Mouse (Mus musculus) spleen, postnatal 36 days (tissue): ENCODE data around the gene Dis3l.
A peak's percentile ranks its signal among the peaks of the same experiment; 100 is the strongest.

Source experiments
- DNase-seq, 2 experiments: peaks; one replicate each; pipeline ENCODE4 v3.0.0; 2022; ENCODE audit warnings: low spot score in 2 of 2, mixed read lengths in 1 of 2

Gene Dis3l

GRCm38 (mm10) chr9:64341254-64341566, at the start of gene Dis3l:
TSS of gene Dis3l (minus strand) at chr9:64341288.
- no peak for DNase-seq

DNA sequence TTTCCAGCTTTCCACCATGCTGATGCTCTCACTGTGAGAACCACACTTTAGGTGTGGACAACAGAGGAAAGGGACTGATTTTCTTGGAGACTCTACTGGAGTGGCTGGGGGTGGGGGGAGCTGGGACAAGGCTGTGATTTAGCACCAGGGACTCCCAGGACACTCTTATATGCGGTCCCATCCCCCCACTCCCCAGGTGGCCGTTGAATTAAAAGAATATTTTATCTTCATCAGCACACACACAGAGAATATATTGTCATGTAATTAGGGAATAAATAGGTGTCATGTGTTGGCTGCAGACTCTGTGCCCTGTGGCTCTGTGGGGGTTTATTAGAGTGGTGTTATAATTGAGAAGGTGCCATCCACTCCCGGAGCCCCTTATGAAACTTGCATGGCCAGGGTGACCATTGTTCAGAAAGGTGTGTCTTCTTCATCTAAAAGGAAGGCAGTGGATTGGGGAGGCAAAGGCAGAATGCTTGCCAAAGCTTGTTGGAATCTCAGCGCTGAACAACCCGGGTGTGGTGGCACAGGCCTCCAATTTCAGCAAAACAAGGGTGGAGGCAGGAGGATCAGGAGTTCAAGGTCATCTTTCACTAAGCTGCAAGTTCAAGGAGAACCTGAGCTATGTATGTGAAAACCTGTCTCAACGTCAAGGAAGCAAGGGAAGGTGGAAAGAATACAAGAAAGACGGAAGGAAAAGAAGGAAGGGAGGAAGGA, 48.6 kb upstream of the Dis3l start:
- no peak for DNase-seq

DNA sequence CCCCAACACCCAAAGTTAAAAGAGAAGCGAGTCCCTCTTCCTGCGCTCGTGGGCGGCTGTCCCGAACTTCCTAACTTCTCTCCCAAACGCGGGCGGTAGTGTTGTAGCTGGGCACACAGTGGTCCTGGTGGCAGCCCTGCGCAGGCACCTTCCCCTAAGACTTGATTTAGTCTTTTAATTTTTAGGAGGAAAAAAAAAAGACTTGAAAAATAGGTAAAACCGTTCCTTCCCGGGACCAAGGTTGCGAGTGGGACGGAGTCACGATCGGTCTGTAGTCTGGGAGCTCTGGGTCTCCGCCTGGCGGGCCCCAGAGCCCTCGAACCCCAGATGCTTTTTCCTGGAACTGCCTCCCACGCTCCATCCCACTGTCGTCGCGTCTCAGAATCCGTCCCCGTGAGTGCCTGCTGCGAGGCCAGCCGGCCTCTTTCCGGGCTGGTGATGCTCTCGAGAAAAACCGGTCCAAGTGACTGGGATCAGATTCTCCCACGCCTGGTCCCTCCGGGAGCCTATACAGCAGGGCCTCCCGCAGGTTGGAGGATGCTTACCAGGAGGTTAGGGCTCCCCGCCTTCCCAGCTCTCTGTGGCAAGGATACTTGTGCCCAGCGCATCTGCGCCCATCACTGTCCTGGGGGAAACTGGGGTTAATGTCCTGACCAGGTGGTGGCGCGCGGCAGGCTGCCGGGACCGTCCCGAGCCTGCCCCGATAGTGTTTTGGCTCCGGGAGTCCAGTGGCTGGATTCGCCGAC, 45.6 kb upstream of the Dis3l start:
- no peak for DNase-seq

DNA sequence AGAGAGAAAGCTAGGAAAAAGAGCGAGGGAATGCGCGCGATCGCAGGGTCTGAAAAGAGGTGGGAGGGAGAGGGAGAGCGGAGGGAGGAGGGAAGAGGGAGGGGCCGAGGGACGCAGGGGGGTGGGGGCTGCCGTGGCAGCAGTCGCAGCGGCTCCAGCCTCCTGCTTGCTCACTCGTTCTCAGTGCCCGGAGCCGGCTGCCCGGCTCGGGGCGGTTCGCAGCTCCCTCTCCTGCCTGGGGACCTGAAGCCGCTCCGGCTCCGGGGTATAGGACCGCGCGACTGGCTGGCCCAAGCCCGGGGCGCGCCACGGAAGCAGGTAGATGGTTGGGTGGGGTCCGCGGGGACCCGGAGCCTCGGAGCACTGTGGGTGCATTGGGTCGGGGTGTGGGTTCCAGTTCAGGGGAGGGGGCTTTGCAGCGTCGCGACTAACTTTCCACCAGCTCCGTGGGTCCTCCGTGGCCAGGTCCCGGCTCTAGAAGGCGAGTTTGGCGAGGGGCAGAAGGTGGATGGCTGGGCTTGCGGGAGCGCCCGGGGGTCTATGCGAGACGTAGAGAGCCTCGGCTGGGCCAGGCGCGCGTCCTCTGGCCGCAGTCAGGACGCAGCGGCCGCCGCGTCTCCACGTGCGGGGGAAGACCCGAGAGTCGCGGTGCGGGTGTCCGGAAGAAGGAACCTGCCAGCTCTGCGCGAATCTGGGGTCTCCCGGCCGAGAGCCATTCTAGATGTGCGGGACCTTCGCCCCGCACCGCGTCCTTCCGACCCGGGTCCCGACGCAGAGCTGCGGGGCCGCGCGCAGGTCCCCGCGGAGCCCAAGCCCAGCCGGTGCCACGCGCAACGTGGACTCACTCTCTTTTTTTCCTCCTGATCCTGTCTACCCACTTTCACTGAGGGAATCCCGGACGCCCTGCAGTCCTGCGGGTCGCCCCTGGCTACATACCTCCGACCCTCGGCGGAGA, 44.7 kb upstream of the Dis3l start, which contains the start of gene Megf11:
TSS of gene Megf11 (plus strand) at position 116 of the 955 bp plus-strand sequence.
- DNase-seq = no peak

DNA sequence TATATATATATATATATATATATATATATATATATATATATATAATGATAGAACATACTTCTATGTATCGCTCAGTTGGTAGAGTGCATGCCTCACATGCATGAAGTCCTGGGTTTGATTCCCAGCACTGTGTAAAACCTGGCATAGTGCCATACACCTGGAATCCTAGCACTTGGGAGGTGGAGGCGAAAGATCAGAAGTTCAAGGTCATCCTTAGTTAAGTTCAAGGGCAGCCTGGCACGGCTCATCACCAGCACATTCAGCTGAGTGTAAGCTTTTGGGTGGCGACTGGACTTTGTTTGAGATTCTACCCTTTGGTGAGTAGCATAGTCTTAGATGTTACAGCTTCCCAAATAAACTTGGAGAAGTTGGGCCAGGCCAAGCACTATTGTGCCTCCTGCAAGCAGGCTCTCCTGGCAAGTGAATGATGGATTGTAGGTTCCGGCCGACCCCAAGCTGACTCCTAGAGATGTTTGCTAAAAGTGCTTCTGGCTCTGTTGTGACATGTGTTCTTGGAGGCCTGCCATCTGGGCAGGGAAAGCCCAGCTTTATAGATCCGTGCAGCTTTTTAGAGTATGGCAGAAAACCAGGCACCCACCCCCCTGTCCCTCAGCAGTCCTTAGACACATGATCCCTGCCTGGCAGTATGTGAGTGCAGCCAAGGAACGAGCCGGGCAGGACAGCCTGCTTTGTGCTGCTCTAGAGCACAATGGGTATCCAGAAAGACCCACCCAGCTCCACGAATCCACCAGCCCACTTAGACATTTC, 42.1 kb upstream of the Dis3l start:
- no peak for DNase-seq

DNA sequence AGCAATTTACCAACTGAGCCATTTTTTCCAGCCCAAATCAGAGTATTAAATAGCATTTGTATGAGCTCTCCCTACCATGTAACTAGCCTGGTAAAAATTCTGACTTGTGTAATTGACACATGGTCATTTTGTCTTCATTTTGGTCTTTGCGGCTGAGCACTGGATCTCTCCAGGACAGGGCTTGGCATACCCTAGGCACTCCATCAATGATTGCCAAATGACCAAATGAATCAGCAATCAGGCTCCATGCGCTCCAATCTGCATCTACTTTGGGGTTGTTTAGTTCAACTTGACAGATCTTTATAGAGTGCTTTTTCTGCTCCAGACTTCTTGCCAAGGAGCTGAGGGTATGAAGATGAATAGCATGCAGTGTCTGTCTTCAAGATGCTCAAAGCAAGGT, 35.3 kb upstream of the Dis3l start:
- DNase-seq = no peak

DNA sequence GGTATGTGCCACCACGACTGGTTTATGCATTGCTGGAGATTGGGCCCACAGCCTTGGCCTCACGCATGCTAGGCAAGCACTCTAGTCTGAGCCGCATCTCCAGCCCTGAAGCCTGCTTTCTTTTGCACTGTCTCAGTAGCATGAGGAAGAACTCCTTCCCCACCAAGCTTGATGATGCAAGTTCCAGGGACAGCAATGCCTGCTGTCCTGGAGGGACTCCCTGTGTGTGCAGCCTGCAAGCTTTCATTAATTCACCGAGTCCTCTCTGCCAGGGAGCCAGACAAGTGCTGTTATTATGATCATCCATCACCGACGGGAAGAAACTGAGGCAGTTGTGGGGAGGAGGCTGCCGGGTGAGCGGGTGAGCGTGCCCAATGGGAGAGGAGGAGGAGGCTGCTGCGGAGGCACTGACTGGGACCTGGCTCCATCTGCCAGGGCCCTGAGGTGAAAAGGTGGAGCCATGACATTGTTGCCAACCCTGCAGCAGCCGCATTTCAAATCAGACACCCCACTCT, 30.3 kb upstream of the Dis3l start:
- no peak for DNase-seq

DNA sequence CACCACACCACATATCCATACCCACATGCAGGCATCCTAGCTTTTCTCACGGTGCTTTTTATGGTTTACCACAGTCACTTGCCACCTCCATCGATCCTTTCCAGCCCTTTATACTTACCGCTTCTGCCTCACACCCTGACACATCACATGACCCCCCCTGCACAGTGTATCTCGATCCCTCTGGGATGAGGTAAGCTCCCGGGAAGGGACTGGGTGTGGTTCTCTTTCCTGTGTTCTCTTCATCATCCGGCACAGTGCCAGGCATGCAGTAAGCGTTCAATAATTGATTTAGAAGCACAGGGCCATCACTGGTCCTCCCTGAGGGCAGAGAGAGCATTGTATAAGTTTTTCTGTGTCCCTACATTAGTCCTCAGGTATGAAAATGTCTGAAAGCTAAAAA, 28.8 kb upstream of the Dis3l start:
- DNase-seq = no peak

DNA sequence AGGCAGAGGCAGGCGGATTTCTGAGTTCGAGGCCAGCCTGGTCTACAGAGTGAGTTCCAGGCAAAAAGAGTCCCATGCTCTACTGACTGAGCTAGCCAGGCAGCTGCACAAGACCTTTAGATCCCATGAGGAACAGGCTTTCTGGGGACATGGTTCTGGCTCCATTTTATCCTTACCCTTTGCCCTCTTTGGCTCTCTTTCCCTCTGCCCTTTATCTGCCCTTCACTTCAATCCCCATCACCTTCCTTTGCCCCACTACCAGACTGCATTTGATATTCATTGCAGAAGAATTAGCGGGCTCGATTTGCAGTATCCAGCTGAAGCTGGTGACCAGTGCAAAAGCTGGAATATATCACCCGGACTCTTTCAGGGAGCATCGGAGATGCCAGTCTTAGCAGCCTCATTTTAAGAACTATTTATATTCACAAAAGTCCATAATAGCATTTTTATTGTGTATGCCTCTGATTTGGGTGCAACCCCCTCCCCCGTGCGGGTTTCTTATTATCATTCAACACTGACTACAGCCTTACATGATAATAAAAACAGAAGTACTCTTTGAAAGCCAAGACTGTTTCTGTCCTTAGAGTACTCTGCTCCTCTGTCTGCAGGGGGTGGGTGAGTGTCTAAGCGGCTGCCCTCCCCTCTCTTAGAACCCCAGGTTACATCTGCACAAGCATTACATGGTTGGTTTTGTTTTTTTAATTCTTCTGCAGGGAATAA, 20.3 kb upstream of the Dis3l start:
- no peak for DNase-seq

- DNase-seq = no peak
Observed at GRCm38 (mm10) chr9:64355627-64356026, 14.5 kb upstream of the Dis3l start.

DNA sequence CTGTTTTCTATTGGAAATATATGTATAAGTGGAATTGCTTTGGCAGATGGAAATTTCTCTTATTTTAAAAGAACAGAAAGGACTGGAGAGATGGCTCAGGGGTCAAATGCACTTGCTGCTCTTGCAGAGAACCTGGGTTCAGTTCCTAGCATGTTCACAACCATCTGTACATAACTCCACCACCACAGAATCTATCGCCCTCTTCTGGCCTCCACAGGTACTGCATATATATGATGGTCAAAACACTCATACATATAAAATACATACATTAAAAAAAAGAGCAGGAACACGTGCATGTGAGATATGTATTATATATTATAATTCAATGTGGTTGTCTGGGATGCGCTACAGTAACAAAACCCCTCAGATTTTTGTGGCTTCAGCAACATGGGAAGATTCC, 10.1 kb upstream of the Dis3l start:
- no peak for DNase-seq

GRCm38 (mm10) chr9:64349490-64349889, 8.4 kb upstream of the Dis3l start:
- DNase-seq = no peak

GRCm38 (mm10) chr9:64347377-64347776, 6.3 kb upstream of the Dis3l start:
- DNase-seq = no peak

- no peak for DNase-seq
Observed at GRCm38 (mm10) chr9:64345931-64346330, 4.8 kb upstream of the Dis3l start.

- DNase-seq = no peak
Observed at GRCm38 (mm10) chr9:64343656-64344055, 2.6 kb upstream of the Dis3l start.

GRCm38 (mm10) chr9:64341671-64342070, 583 bp upstream of the Dis3l start:
- DNase-seq = no peak

- DNase-seq = peak; percentile 64 to 68
Observed at GRCm38 (mm10) chr9:64340351-64341253, 486 bp downstream of the Dis3l start.

DNA sequence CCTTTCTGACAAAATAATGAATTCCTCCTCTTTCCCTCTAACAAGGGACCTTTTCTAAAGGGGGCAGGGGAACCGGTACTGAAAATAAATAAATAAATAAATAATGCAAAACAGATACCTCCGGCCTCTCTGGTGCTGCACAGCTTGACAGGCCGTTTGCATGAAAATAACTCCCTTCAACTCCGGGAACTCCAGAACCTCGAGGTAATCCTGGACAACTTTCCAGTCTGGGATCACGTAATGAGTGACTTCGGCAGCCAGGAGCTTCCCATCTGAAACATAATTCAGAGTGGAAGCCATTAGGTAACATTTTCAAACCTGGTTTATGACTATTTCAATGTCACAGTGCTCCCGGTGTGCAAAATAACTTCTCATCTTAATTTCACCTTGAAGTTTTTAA, 1.7 kb downstream of the Dis3l start:
- DNase-seq = no peak

DNA sequence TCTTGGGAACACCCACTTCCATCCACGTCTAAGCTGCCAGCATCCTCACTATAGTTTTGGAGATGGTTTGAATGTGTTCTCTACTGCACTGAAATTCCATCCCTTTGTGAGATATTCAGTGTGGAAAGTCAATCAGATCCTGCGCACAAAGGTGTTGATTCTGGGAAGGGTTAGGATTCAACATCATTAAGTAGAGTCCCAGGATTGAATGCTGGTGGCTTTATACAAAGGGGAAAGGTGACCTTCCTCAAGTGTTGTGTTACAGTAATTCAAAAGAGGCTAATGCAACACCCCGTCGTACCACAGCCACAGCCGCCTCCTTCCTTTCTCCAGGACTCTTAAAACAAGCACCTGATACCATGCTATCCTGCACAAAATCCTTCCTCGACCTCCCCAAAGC, 5.3 kb downstream of the Dis3l start:
- DNase-seq = no peak

DNA sequence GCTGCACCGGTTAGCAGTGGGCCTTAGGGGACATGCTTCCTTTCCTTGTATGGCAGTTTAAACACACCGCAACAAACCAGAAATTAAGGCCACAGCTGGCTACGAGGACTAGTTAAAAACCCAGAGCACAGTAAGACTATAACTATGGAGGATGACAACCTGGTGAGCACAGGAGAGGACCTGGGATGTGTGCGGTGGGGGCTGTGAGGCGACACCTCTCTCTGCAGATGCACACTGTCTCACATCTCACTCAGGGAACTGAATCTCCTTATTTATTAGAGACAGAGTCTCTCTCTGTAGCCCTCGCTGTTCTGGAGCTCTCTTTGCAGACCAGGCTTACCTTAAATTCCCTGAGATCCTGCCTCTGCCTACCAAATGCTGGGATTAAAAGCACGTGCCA, 17.1 kb downstream of the Dis3l start:
- no peak for DNase-seq
